Mouse (Mus musculus): ENCODE data around the gene H2-M10.4. TPM values are rescaled to one million over a fixed set of nuclear protein-coding genes. Genes with fewer than 3 reads are reported as not detected.

Gene H2-M10.4
- polyA plus RNA-seq, 1 experiment from 2014 or later = not detected

Other genes starting within 250 kb of the H2-M10.4 start
- gene Rpp21, start 204.3 kb downstream of the H2-M10.4 start, polyA plus RNA-seq (2015; fragmentation: Nextera tagmentation; extraction: Ambion mirVana) = 93.9 and 122 TPM in 2 replicates
- 26.4 and 27.2 TPM in 2 replicates for gene Trim39, start 190.1 kb downstream of the H2-M10.4 start, polyA plus RNA-seq (2015; fragmentation: Nextera tagmentation; extraction: Ambion mirVana)
- not detected in 2 replicates for gene H2-M10.2, start 175.8 kb downstream of the H2-M10.4 start, polyA plus RNA-seq (2015; fragmentation: Nextera tagmentation; extraction: Ambion mirVana)
- gene H2-M10.1, start 136.2 kb downstream of the H2-M10.4 start, polyA plus RNA-seq (2015; fragmentation: Nextera tagmentation; extraction: Ambion mirVana) = not detected in 2 replicates
- gene H2-M10.3, start 93.9 kb downstream of the H2-M10.4 start, polyA plus RNA-seq (2015; fragmentation: Nextera tagmentation; extraction: Ambion mirVana) = not detected in 2 replicates
- gene H2-M11, start 84.7 kb upstream of the H2-M10.4 start, polyA plus RNA-seq (2015; fragmentation: Nextera tagmentation; extraction: Ambion mirVana) = 0.52 TPM in 1 of 2 replicates, not detected in the other
- not detected in 2 replicates for gene H2-M9, start 180.3 kb upstream of the H2-M10.4 start, polyA plus RNA-seq (2015; fragmentation: Nextera tagmentation; extraction: Ambion mirVana)
- gene H2-M1, start 209.9 kb upstream of the H2-M10.4 start, polyA plus RNA-seq (2015; fragmentation: Nextera tagmentation; extraction: Ambion mirVana) = not detected in 2 replicates

Measured in neural tube, embryonic 13.5 days (tissue).